Mouse (Mus musculus): Measurements from ENCODE around the gene Tmem147.
"Not testable (repeated sequence)": the region's sequence is repeated elsewhere in the genome, so short reads cannot be mapped to it uniquely, and the experiment has no call there.

Tmem147 gene

DNA sequence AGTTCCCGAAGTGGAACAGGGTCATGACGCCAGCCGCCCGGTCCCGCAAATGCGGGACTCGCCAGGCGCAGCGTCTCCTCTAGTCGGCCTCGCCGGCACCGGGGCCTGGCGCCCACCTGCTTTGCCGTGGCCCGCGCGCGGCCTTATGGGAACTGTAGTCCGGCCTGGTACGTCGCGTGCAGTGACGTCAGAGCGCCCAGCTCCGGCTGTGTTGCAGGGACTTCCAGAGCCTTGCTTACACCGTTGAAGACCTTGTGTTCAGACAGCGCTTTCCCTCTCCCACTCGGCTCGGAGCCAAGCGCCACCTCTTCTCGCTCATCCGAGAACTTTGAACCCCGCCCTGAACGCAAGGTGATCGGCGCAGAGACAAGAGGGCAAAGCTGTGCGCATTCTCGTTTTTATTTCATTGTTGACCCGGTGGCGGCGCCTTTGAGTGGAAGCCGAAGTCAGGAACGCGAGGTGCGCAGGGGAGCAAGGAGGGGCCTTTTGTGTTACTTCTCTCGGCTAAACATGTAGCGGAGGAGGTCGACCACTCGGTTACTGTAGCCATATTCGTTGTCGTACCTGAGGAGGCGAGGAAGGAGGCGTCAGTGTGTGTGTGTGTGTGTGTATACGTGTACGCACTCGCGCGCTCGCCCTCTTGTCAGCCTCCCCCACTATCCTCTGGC, at the start of gene Tmem147:
TSS of gene Tmem147 (minus strand) at position 145 of the 668 bp plus-strand sequence.
- peak; percentile 90 to 96 for DNase-seq (ENCODE audit: low spot score in 2 of 2)

DNA sequence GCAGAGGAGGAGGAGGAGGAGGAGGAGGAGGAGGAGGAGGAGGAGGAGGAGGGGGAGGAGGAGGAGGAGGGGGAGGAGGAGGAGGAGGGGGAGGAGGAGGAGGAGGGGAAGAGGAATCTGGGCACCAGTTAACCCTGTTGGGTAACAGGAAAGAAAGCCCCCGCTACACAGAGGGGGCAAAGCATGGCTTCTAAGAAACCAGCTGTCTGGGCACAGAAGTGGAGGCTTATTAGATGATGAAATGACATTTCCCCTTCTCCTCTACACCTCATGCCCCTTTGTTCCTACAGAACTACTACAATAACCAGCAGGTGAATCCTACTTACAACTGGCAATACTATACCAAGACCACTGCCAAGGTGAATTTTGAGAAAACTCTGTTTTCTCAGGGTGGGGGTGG, 48.6 kb upstream of the Tmem147 start:
- DNase-seq (ENCODE audit: low spot score in 2 of 2): no peak

DNA sequence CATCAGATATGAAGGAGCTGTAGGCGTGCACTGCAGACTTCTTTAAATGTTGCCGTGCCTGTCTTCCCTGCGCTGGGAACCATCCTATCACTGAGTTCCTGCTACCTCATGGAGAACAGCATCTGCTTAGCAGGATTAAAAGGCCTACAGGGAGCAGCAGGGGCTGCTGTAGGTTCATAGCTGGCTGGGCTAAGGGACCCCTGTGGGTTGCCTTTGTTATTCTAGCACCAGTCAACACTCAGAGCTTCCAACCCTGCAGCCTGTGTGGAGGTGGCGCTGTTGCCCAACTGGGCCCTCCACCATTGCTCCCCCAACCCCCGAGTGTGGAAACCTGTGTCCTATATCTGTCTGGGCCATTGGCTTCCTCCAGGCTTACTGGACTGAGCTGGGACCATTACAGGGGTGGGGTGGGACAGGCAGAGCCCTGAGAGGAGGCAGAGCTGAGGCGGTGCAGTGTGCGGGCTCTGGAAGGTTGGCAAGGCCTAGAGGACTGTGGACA, 47.8 kb upstream of the Tmem147 start:
- DNase-seq (ENCODE audit: low spot score in 2 of 2): no peak

DNA sequence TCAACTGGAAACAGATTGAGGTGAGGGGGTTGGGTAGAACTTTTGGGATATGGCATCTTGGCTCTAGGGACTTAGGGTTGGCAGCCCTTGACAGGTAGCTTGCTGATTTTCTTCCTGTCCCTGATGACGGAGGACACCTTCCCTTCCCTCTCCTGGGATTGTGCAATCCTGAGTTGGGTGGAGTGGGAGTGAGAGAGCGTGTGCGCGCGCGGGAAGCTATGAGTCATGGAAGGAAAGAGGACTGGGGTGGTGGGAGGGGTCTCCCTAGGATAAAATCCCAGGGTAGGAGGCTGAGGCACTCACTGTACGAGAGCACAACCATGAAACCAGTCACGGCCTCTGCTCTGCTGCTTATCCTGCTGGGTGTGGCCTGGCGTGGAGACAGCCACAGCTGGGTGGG, 46.8 kb upstream of the Tmem147 start:
- no peak for DNase-seq (ENCODE audit: low spot score in 2 of 2)

DNA sequence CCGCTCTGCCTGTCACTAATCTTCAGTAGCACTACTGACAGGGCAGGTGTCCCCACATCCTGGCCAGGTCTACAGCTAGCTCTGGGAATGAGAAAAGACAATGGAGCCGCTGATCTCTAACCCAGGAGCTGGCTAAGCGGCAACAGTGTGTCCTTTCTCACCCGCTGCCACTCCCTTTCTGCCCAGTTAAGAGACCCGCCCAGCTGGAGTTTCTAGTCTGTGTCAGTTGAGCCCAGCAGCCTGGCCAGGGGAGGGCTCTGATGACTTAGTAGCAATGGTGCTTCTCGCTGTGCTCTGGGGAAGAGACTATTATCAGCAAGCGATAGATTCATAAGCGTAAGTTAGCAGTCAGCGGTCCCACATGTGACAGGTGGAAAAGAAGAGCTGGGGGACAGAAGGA, 39.9 kb upstream of the Tmem147 start:
- no peak for DNase-seq (ENCODE audit: low spot score in 2 of 2)

DNA sequence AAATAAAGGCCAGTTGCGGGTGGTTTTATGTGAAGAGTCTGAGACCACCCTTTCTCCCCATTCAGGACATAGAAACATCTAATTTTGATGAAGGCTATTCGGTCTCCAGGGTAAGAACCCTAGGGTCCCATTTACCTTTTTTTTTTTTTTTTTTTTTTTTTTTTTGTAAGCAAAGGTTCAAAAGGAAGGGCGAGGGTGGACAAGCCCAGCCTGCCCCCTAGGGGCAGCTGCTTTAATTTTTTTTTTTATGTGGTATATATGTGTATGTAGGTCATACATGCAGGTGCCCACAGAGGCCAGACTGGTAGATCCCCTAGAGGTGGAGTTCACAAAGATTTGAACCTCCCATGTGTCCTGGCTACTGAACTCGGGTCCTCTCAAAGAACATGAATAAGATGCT, 37.1 kb upstream of the Tmem147 start:
- no peak for DNase-seq (ENCODE audit: low spot score in 2 of 2)

DNA sequence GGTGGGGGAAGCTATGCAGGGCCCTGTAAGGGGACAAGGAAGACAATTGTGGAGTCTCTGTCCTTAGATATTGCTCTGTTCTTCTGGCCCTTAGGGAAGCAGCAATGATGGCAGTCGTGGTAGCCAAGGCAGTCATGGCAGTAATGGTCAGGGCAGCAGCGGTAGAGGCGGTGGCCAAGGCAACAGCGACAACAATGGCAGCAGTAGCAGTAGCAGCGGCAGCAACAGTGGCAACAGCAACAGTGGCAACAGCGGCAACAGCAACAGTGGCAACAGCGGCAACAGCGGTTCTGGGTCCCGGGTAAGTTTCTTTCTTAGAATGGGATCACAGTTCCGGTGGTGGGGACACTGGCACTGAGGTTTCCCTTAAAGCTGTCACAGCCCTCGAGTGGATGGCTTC, 35.8 kb upstream of the Tmem147 start:
- DNase-seq (ENCODE audit: low spot score in 2 of 2): no peak

DNA sequence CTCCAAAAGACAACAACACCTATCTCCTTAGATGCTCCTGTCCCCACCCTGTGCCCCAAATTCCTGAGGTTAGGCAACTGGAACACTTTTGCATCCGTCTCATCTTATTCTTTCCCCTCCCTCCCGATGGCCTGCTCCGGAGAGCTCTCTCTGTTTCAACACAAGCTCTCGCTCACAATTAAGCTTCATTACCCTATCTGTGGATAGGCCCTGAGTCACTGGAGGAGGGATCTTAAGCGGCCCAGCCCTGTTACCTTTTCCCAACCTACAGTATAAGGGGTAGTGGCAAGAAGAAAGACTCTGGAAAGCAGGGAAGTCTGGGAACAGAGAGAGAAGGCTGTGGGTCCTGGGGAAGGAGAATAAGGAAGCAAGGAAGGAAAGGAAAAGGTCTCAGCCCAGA, 34.1 kb upstream of the Tmem147 start, which contains the start of gene Dmkn:
TSS of gene Dmkn (plus strand) at position 301 of the 400 bp plus-strand sequence.
- DNase-seq (ENCODE audit: low spot score in 2 of 2): no peak

DNA sequence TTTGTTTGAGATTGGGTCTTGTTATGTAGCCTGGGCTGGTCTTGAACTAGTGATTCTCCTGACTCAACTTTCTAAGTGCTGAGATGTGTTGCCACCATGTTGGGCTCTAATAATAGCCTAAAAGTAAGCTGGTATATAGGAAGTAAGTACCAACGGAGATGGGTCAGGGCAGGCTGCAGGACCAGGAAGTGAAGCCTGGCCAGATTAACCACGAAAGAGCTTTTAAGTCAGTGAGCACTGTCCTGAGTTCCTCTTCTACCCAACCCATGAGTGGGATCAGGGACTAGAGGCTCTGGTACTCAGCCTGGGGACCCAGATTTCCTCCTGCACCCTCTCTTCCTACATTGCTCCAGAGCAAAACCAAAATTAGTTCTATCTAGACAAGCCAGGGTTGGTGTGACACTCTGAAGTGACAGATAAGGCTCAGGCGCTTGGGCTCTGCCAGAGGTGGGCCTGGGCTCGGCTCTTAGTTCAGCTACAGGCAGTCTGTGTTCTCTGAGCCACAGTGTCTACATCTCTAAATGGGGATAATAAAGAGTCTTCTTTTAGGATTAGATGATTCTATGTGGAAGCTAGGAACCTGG, 32.5 kb upstream of the Tmem147 start:
- no peak for DNase-seq (ENCODE audit: low spot score in 2 of 2)

DNA sequence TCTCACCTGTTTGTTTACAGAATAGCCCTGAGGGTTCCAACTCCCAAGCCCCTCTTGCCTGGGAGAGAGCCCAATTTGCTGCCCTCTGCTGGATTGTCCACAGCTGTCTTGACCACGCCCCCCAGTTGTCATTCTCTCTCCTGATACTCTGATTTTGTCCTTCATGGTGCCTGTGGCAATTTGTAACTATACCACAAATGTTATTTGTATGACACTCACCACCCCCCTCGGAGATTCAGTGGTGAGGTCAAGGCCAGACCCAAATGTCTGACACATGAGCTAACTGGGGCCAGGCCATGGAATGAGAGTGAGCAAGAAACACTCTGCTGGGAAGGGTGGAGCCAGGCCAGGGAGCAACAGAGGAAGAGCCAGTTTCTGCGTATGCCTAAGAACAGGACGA, 29.5 kb upstream of the Tmem147 start:
- DNase-seq (ENCODE audit: low spot score in 2 of 2): peak in 1 of 2 experiments; percentile 19

DNA sequence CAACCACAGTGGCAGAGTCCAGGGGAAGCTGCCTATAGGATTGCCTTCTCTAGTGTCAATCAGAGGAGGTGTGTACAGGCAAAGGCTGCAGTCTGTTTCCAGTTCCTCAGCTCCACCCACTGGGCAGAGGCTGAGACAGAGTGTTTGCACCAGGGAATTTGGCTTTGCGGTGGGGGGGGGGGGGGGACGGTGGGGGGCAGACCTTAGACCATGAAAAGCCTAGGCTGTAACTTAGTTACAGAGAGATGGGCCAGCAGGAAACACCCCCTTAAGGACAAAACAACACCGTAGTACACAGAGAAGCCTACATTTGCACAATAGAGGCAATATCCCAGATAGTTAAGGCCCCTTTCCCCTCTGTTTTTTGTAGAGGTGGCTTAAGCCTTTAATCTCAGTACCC, 27.7 kb upstream of the Tmem147 start:
- DNase-seq (ENCODE audit: low spot score in 2 of 2): no peak

DNA sequence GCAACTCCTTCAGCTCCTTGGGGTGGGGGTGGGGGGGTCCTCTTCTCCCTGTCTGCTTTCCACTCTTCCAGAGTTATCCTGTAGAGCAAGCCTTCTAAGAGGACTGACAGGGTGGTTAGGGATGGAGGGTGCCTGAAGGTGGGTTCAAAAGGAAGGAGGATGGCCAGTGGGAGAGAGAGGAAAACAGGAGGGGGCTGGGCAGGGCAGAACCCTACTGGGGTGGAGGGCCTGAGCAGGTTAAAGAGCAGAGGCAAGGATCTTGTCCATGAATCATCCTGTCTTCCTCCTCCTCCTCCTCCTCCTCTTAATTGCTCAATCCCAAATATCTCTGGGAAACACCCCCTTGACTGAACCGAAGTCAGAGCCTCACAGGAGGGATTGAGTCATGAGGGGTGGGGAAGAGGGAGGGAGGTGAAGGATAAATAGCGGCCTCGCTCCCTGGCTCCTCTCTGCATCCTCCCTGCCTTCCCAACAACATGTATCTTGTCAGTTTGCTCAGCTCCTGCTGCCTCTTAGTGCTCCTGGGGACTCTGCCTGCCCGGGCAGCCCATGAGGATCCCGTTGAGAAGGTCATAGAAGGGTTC, 21.8 kb upstream of the Tmem147 start, which contains the start of gene Sbsn:
TSS of gene Sbsn (plus strand) at position 386 of the 584 bp plus-strand sequence.
- DNase-seq (ENCODE audit: low spot score in 2 of 2): no peak

DNA sequence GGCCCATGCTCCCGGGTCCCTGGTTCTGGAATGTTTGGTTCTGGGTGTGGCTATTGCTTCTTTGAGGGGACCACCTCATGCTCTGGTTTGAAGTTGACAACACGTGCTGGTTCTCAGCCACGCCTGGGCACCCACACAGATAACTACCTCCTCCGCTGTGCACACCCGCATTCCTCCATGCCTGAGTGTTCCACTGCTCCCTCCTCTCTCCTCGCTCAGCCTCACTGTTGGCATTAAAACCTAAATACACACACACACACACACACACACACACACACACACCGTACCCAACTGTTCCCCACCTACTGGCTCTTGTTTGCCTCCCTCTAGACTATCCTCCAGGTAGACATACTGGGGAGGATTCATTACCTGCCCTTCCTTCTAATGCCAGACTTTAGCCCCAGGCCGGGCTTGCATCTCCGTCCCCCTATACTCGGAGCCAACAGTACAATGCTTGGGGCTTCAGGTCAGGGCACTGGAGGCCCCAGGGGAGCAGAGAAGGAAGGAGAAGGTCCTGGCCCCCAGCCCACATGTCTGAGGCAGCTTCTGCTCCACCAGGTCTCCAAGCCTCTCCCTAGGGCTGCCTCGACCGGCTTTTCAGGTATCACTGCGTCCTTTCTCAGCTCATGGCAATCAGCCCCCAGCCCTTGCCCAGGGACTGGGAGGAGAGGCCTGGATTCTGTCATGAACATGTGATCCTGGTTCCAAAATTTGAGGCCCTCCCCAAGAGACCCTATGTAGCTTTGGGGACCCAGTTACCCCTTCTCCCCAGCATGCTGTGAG, 20.7 kb upstream of the Tmem147 start:
- DNase-seq (ENCODE audit: low spot score in 2 of 2): no peak

DNA sequence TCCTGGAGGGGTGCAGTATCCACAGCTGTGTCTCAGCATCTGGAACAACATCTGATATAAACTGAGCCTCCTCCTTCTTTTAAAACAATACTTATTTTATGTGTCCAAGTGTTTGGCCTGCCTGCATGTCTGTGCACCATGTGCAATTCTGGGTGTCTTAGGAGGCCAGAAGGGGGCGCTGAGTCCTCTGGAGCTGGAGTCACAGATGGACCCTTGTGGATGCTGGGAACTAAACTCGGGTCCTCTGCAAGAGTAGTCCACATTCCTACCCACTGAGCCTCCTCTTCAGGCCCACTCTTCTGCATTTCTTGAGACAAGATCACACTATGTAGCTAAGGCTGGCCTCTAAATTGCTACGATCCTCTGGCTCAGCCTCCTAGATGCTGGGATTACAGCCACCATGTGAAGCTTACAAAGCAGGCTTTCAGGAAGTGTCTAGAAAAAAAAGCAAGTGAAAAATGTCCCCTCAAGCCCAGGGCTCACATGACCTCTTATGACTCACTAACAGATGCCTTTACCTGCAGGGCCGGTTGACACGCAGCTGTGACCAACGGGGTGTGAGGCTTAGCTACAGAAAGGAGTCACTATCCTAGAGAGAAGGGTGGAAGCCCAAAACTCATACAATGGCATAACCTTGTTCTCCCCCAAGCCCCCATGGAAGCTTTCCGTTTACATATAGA, 18.3 kb upstream of the Tmem147 start:
- no peak for DNase-seq (ENCODE audit: low spot score in 2 of 2)

DNA sequence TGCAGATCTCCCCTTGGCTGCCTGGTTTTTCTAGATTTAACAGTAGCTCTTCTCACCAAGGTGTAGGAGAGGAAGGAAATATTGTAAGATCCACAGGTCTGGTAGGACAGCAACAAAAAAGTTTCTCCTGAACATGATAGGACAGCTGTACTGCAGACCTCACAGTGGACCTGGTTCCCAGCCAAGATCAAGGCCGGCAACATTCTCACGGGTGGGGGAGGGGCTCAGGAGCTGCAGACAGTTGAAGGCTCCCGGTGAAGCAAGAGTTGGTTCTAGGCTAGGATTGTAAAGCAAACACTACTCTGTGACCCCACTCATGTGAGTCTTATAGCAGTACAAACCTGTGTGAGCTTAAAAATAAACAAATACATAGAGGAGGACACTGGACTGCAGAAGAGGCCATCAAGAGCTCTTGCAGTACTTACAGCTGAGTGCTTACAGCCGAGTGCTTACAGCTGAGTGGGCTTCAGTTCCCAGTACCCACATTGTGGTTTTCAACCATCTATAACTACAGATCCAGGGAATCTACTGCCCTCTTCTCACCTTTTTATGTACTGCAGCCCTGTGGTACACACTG, 14.8 kb upstream of the Tmem147 start:
- DNase-seq (ENCODE audit: low spot score in 2 of 2): no peak

DNA sequence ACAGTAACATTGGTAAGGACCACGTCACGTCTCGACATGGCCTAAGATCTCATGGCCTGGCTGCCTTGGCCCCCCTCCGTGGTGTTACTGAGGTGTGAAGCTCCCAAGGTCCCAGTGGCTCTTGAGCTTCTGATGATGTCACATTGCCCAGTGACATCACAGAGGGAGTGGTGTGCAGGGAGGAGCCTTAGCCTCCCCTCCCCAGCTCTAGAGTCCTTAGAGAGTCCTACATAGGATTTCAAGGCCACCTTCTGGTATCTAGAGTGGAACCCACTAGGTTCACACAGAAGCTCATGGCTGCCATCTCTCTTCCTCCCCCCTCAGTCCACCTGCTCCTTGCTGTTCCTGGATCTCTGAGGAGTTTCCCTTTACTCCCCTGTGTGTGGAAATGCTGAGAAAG, 14.3 kb upstream of the Tmem147 start, which contains the start of gene Gapdhs:
TSS of gene Gapdhs (minus strand) at position 65 of the 400 bp plus-strand sequence.
- not testable (repeated sequence) for DNase-seq (ENCODE audit: low spot score in 2 of 2)

DNA sequence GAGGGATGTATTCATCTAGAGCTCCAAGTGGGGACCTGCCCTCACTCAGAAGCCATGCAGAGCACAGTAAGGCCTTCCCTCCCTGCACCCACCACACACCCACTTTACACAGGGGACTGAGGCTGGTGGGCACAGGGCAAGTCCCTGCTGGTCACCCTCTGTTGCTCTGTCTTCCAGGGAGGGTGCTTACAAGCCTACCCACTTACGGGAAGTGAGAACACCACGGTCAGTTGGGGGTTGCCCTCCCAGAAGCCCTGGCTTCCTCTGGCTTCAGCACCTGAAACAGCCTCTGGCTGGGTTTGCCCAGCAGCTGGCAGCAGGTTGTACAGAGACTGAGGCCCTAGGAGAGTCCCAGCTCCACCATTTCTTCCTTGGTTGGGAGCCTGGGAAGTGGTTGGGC, 13.2 kb upstream of the Tmem147 start:
- DNase-seq (ENCODE audit: low spot score in 2 of 2): peak in 1 of 2 experiments; percentile 28

DNA sequence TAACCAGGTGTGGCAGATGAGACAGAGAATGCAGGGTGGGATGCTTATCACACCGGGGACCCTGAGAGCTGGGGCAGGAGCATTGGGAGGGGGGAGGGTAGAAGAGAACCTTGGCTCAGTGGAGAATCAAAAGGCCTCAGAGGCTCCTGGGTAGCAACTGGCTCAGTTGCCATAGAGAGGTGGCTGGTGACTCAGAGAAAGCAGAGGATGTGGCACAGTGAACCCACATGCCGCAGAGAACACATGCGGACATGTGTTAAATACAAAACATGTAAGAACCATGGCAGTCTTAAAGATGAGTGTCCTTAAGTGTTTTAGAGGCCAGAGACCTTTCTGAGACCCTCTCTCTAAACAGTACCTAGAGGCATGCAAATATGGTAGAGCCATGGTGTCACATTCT, 6.9 kb upstream of the Tmem147 start:
- DNase-seq (ENCODE audit: low spot score in 2 of 2): no peak

DNA sequence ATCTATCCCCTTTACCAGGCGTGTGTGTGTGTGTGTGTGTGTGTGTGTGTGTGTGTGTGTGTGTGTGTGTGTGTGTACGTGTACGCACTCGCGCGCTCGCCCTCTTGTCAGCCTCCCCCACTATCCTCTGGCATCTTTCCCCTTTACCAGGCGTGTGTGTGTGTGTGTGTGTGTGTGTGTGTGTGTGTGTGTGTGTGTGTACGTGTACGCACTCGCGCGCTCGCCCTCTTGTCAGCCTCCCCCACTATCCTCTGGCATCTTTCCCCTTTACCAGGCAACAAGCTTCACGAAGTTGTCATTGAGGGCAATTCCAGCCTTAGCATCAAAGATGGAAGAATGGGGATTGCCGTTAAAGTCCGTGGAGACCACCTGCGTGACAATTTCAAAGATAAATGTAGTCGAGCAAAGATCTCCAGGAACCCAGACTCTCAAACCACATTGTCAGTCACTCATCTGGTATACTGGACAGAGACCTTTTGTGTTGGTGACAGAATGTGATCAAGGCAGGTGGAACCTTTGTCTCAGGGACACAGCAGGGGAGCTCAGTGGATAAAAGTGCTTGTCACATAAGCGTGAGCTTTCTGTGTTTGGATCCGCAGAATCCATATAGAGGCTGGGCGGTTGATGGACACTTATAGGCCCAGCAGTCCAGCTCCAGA, 853 bp upstream of the Tmem147 start:
- DNase-seq (ENCODE audit: low spot score in 2 of 2): not testable (repeated sequence)

DNA sequence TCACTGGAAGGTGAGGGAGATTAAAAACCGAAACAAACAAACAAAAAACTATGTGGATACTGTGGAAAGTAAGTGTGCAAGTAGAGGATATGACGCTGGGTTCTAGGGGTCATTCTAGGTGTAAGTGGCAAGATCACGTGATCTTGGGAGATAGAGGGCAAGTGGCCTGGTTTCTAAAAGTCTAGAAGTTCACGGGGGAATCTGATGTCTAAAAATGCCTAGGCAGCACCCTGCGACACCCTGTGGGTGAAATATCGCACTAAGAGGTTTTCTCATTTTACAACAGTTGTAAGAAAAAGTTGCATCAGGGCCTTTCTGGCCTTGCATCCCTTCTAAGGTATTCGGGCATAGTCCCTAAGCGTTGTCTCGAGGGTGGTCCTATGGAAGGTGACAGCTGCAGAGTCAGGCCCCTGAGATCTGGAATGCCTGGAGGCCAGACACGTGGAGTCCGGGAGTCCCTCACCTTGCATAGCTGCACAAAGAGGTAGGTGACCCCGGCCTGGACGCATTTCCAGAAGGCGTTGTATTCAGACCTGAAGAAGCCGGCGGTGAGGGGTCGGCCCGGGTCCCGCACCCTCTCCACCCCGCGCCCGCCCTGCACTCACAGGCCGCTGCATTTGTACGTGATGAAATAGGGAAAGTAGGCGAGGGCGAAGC, 473 bp downstream of the Tmem147 start:
- DNase-seq (ENCODE audit: low spot score in 2 of 2): peak; percentile 23 to 59

Data from spleen, postnatal 4 days (tissue).